Mouse (Mus musculus) liver, postnatal 0 days (tissue): ENCODE measurements around the gene Neurl2. TPM values are rescaled to one million over a fixed set of nuclear protein-coding genes. Genes with fewer than 3 reads are reported as not detected.

ENCODE experiments used
- ATAC-seq: fragments of 200-750 bp; cut with Nextera tagmentation; 2 replicates; pipeline ENCODE4 v1.8.0; 2017; ENCODE audit warnings: mild to moderate bottlenecking, moderate library complexity
- DNase-seq: peaks from one replicate; pipeline ENCODE4 v3.0.0-alpha.2; 2016
- H3K27ac ChIP-seq: fragments of 300-500 bp; sonication (generic); 2 replicates; pipeline ENCODE4 v1.5.1; 2014; ENCODE audit warnings: antibody characterized with exemption, moderate library complexity, mild to moderate bottlenecking, low read depth
- H3K27me3 ChIP-seq: fragments of 300-500 bp; sonication (generic); 2 replicates; pipeline ENCODE4 v1.6.1; 2014; ENCODE audit warnings: low read length, control low read depth, mixed read lengths; ENCODE audit not compliant: insufficient read depth
- H3K36me3 ChIP-seq: fragments of 300-500 bp; sonication (generic); replicated peaks from 2 replicates; pipeline ENCODE4 v1.6.1; 2014; ENCODE audit warnings: mild to moderate bottlenecking, control low read depth, low read length, moderate library complexity, mixed read lengths; ENCODE audit not compliant: insufficient read depth
- H3K4me1 ChIP-seq: fragments of 300-500 bp; sonication (generic); 2 replicates; pipeline ENCODE4 v1.6.1; 2014; ENCODE audit warnings: antibody characterized with exemption, mild to moderate bottlenecking, control low read depth; ENCODE audit not compliant: insufficient read depth
- H3K4me2 ChIP-seq: fragments of 300-500 bp; sonication (generic); 2 replicates; pipeline ENCODE4 v1.6.1; 2014; ENCODE audit warnings: low read depth, mild to moderate bottlenecking, low read length, moderate library complexity, mixed read lengths
- H3K4me3 ChIP-seq: fragments of 300-500 bp; sonication (generic); 2 replicates; pipeline ENCODE4 v1.5.1; 2014; ENCODE audit warnings: low read depth, low read length
- H3K9ac ChIP-seq: fragments of 300-500 bp; sonication (generic); replicated peaks from 2 replicates; pipeline ENCODE4 v1.6.1; 2014; ENCODE audit warnings: mild to moderate bottlenecking, moderate library complexity
- H3K9me3 ChIP-seq: fragments of 300-500 bp; sonication (generic); 2 replicates; pipeline ENCODE4 v1.6.1; 2016; ENCODE audit warnings: mild to moderate bottlenecking, control low read depth, low read length, mixed read lengths
- CTCF ChIP-seq: sonication (generic); IDR thresholded peaks from 2 replicates; pipeline ENCODE4 v1.5.1; 2016; ENCODE audit warnings: antibody characterized with exemption, low read depth
- EP300 ChIP-seq: IDR thresholded peaks from 2 replicates; pipeline ENCODE4 v1.6.1; 2016; ENCODE audit warnings: antibody characterized with exemption, low read depth, mild to moderate bottlenecking
- WGBS: fragments of 180-500 bp; shearing (Covaris S2); extraction: QIAGEN DNeasy Blood & Tissue Kit; methylation state at CpG from one replicate; pipeline ENCODE4 v1.1.7; 2014; ENCODE audit not compliant: insufficient replicate concordance; 5-methylcytosine and 5-hydroxymethylcytosine counted together
- polyA plus RNA-seq: library from polyadenylated mRNA; unstranded; fragments of >200 nt; fragmentation: Nextera tagmentation; extraction: Ambion mirVana; gene quantifications from 2 replicates; pipeline ENCODE4 v1.2.1, GENCODE M21; 2015

The Neurl2 gene
- 2.5 and 3.1 TPM in 2 replicates for polyA plus RNA-seq

DNA sequence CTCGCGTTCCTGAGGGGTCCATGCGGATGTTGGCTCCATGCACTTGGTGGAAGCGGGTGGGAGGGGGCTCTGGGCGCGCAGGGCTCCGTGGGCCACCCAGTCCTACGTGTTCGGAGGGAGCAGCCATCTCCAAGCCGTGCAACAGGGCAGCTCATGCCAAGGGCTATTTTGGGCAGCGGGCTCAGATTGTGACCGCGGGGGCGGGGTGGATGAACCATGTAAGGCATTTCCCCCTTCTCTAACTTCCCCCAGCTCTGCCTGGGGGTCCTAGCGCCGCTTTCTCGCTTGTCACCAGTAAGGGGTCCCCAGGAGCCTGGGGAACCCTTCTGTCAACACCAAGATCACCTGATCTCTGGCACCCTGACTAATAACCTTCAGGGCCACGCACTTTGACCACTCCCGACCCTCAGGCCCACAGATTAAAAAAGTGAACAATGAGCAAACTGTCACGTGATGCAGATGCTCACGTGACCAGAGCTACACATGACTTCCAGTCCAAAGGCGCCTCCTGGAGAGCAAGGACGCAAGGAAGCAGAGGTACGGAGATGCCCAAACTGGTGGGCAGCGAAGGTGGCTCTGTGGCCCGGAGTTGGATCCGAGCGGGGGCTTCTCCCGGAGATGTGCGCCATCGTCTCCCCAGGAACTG lies at the start of gene Neurl2:
TSS of gene Neurl2 (minus strand) at position 143 of the 646 bp plus-strand sequence.
- Histone ChIP-seq H3K27me3 (no peaks in the 10 kb centered on the region), H3K36me3 (peaks cover 16% of the 10 kb centered on the region), H3K9me3 (no peaks in the 10 kb centered on the region), H3K4me3 (peak within 1 kb of the TSS; percentile 60), H3K4me2 (peak within 1 kb of the TSS; percentile 98), H3K4me1 (peaks cover 16% of the 10 kb centered on the region), H3K9ac (peak within 1 kb of the TSS; percentile 71), H3K27ac (peak within 1 kb of the TSS; percentile 88)
- peak; percentile 89 for DNase-seq
- 0% methylated on average over 31 of the region's 31 CpGs for WGBS
- TF ChIP-seq EP300 (peak; percentile 49; the same call in 1 of the 2 replicates), CTCF (peak; percentile 51)
- peak; percentile 67 for ATAC-seq

DNA sequence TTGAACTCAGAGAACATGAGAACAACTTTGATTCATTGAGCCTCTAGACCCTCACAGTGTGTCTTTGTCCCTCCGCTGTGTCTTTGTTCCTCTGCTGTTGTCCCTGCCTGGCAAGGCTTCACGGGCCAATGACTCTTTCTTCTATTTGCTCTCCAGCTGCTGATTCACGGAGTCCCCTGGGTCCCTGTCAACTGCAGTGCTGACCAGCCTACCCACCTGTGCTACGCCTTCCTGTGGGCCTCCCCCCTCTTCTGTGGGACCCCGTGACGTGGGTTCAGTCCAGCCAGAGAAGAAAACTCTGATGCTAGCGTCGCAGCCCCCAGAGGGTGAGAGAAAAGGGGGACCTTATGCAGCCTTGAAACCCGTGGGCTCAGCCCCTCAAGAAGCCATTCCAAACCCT lies 49.4 kb upstream of the Neurl2 start:
- TF ChIP-seq CTCF: no peak
- TF ChIP-seq EP300: no peak
- no peaks in the 10 kb centered on the region for H3K27me3 ChIP-seq
- H3K36me3 ChIP-seq: peaks cover 50% of the 10 kb centered on the region
- no peak overlapping the region for H3K9ac ChIP-seq
- H3K4me2 ChIP-seq: no peak overlapping the region
- peak; percentile 44 for DNase-seq
- no peak for ATAC-seq
- H3K27ac ChIP-seq: no peak overlapping the region
- H3K9me3 ChIP-seq: no peaks in the 10 kb centered on the region
- no peak overlapping the region for H3K4me3 ChIP-seq
- 79% methylated on average over 9 of the region's 9 CpGs for WGBS
- H3K4me1 ChIP-seq: peaks cover 18% of the 10 kb centered on the region

DNA sequence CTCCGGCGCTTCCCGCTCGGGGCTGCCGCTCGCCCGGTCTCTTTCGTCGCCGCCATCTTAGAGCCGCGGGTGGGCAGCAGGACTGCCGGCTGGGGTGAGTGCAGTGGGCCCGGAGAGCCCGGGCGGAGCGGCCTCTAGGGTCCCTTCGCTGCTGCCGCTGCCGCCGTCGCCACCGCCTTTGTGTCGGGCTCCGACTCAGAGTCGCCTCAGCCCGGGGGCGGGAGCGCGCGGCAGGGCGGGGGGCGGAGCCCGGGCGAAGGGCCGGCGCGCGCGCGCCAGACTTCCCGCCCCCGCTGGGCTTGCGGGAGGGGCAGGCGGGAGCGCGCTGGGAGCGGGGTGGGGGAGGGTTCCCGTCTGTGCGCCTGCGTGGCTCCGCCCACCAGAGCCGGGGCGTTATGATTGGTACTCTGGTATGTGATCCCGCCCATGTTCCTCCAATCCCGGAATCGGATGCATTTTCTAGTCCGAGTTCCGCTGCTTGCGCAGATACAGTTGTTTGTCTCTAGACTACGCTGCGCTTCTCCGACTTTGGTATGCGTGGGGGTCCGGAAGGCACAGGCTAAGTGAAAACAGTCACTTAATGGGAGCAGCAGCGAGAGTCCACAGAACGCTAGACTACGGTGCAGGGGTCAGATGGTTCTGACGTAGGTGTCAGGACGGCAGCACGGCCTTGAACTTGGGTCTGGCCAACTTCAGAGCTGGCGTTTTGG lies 46.5 kb upstream of the Neurl2 start:
- Histone ChIP-seq H3K4me2 (peak overlapping the region; percentile 90), H3K9ac (peak overlapping the region; percentile 100), H3K27me3 (no peaks in the 10 kb centered on the region), H3K36me3 (peaks cover 21% of the 10 kb centered on the region), H3K27ac (peak overlapping the region; percentile 100), H3K9me3 (no peaks in the 10 kb centered on the region), H3K4me3 (peak overlapping the region; percentile 96), H3K4me1 (peaks cover 18% of the 10 kb centered on the region)
- DNase-seq: peak; percentile 99
- WGBS: 1% methylated on average over 53 of the region's 72 CpGs
- ATAC-seq: peak; percentile 89
- TF ChIP-seq EP300 (peak; percentile 32; the same call in 1 of the 2 replicates), CTCF (no peak)

DNA sequence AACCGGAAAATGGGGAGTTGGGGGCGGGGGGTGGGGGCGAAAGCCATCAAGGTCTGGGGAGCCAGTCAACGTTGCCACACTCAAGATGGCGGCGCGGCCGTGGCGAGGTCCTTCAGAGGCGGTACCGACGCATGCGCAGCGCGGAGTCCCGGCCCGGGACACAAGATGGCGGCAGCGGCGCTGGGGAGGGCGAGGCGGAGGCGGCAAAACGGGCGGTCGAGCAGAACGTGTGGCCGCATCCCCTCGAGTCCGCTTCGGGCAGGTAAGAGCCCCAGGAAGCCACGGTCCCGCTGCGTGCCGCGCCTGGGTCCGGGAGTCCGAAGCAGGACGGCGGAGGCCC lies 45.9 kb upstream of the Neurl2 start, which contains the start of gene Pcif1:
TSS of gene Pcif1 (plus strand) at position 77 of the 340 bp plus-strand sequence.
- ATAC-seq (peak; percentile 82), DNase-seq (peak; percentile 95)
- Histone ChIP-seq H3K4me3 (peak within 1 kb of the TSS; percentile 96), H3K36me3 (peaks cover 16% of the 10 kb centered on the region), H3K27me3 (no peaks in the 10 kb centered on the region), H3K4me2 (peak within 1 kb of the TSS; percentile 90), H3K9ac (peak within 1 kb of the TSS; percentile 100), H3K4me1 (peaks cover 18% of the 10 kb centered on the region), H3K9me3 (no peaks in the 10 kb centered on the region), H3K27ac (peak within 1 kb of the TSS; percentile 100)
- no peak for TF ChIP-seq EP300
- no peak for TF ChIP-seq CTCF
- under 1% methylated on average over 38 of the region's 40 CpGs for WGBS

DNA sequence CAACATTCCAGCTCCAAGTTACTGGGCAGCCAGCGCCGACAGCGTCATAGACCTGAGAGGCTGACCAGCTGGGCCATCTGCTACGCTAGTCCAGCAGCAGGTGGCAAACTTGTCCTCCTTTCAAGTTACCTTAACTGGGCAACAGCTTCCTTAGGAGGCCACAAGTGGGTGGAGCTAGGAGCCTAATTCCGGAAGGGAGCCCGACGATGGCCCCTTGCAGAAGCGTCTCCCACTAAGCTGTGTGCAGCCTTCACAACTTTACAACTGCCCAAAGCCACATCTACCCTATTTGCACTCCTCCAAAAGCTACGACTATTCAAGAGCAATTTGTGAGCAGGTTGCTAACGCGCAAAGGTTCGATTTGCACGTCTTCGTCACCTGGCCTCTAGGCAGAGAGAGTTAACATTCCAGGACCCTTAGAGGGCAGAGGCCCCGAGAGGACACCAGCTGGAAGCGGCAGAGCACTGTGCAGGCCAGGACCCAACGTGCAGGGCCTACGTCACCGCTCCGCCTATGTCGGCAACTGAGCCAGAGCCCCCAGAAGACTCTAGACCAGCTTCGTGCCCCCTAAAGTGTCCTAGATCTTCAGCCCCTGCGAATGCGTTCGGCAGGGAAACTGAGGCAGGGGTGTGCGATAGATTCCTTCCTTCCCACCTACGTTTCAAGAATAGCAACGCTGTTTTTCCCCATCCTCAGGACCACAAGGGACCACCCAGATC lies 45.4 kb upstream of the Neurl2 start:
- peak overlapping the region; percentile 100 for H3K27ac ChIP-seq
- H3K27me3 ChIP-seq: no peaks in the 10 kb centered on the region
- peak overlapping the region; percentile 96 for H3K4me3 ChIP-seq
- peak overlapping the region; percentile 100 for H3K9ac ChIP-seq
- H3K4me1 ChIP-seq: peaks cover 18% of the 10 kb centered on the region
- ATAC-seq: peak; percentile 28
- peak; percentile 71 for DNase-seq
- 2% methylated on average over 28 of the region's 28 CpGs for WGBS
- peak overlapping the region; percentile 90 for H3K4me2 ChIP-seq
- peaks cover 10% of the 10 kb centered on the region for H3K36me3 ChIP-seq
- no peaks in the 10 kb centered on the region for H3K9me3 ChIP-seq
- TF ChIP-seq EP300 (no peak), CTCF (peak; percentile 51)
